In the genomic region with DNA sequence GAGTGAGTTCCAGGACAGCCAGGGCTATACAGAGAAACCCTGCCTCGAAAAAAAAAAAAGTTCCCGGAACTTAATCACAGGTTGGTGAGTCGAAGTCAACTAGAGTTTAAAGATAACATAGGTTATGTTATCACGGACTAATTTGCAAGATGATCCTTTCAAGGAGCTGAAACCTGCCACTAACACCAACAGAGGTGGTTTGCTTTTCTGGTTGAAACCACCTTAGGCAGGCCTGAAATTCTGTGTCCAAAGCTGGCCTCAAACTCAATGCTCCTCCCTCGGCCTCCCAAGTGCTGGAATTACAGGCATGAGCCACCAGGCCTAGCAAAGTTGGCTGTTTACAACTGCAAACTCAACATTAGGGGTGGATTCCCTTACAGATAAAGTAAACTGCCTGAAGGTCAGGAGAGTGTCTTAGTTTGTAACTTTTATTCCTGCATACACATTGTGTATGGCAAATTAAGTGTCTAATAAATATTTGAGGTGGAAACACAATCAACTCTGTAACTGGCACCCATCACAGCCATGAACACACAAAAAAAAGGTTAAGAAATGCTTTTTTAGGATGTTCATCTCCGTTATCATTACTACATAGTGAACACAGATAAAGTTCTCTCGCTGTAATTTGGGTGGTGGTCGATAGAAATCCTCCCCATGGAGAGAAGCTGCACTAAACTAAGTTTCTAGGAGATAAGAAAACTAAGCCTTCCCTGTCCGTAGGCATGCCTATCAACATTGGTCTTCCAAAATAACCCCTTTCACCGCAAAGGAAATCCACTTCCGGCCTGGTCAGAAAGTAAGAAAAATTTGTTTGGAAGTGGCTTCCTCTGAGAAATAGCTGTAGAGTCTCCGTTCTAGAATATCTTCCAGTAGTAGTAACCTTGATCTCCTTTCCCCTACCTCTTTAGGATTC, we compare ENCODE assay signal across 8 mouse cellular contexts. TPM values are rescaled to one million over a fixed set of nuclear protein-coding genes. Genes with fewer than 3 reads are reported as not detected.
DNase-seq lines count a peak whose midpoint lies in the region; ATAC-seq and TF ChIP-seq lines count a peak whose summit lies in the region.

No protein-coding gene starts in this region.

- peak overlapping the region; percentile 75 for H3K4me2 ChIP-seq in heart, embryonic 14.5 days (ENCODE audit: low read length)
- H3K4me2 ChIP-seq in liver, embryonic 13.5 days, result peak overlapping the region; percentile 83

- peaks cover 10% of the 10 kb centered on the region; the same call in 1 of the 2 replicates for H3K36me3 ChIP-seq in heart, embryonic 14.5 days (ENCODE audit: control insufficient read depth, insufficient read depth, low read length)
- peaks cover 18% of the 10 kb centered on the region for H3K36me3 ChIP-seq in liver, embryonic 13.5 days

- H3K4me3 ChIP-seq in layer of hippocampus, adult 2 months, result peak overlapping the region; percentile 74
- H3K4me3 ChIP-seq in bone marrow macrophage, adult 2 months (ENCODE audit: insufficient read depth, low read length), result peak overlapping the region; percentile 59
- peak overlapping the region; percentile 69 to 93 for H3K4me3 ChIP-seq in heart, embryonic 14.5 days (ENCODE audit: control insufficient read depth in 1 of 2, insufficient read depth in 1 of 2, low read depth in 1 of 2, low read length in 2 of 2)
- H3K4me3 ChIP-seq in liver, embryonic 13.5 days (replicated peaks), result peak overlapping the region; percentile 91

- DNase-seq in layer of hippocampus, adult 2 months (ENCODE audit: low spot score in 2 of 2), result no peak
- no peak for DNase-seq in layer of hippocampus, postnatal 10 days (ENCODE audit: low spot score in 2 of 2)
- peak; percentile 39 for DNase-seq in liver, embryonic 13.5 days
- DNase-seq in spleen, postnatal 4 days (ENCODE audit: low spot score in 2 of 2), result peak; percentile 21 to 68
- DNase-seq in right cerebral cortex, postnatal 4 days, result no peak
- no peak for DNase-seq in layer of hippocampus, adult 9-10 months (ENCODE audit: low spot score)

- no peaks in the 10 kb centered on the region for H3K27me3 ChIP-seq in heart, embryonic 14.5 days (ENCODE audit: control insufficient read depth, insufficient read depth, low read length)
- no peaks in the 10 kb centered on the region for H3K27me3 ChIP-seq in liver, embryonic 13.5 days

- no peak for TF ChIP-seq POLR2A in bone marrow macrophage, adult 2 months (IDR thresholded peaks at IDR 0.05; ENCODE audit: borderline replicate concordance, low read depth, low read length)

- ATAC-seq in heart, embryonic 14.5 days (ENCODE audit: insufficient number of reproducible peaks, insufficient read depth, low FRiP score, low read depth), result no peak
- no peak for ATAC-seq in liver, embryonic 13.5 days (ENCODE audit: low read depth)

- H3K27ac ChIP-seq in layer of hippocampus, adult 2 months, result peak overlapping the region; percentile 82
- peak overlapping the region; percentile 81 for H3K27ac ChIP-seq in bone marrow macrophage, adult 2 months (ENCODE audit: insufficient read depth, low read depth, low read length)
- H3K27ac ChIP-seq in heart, embryonic 14.5 days (replicated peaks in 1 of 2; ENCODE audit: control insufficient read depth in 1 of 2, insufficient read depth in 1 of 2, low read depth in 2 of 2, low read length in 2 of 2), result peak overlapping the region; percentile 66 to 87
- H3K27ac ChIP-seq in liver, embryonic 13.5 days, result peak overlapping the region; percentile 93

- WGBS in heart, embryonic 14.5 days, result 41% methylated on average over 12 of the region's 12 CpGs
- 8% methylated on average over 12 of the region's 12 CpGs for WGBS in liver, embryonic 13.5 days (ENCODE audit: insufficient replicate concordance)

- TF ChIP-seq CTCF in layer of hippocampus, adult 2 months (conservative IDR thresholded peaks at IDR 0.05), result no peak
- no peak for TF ChIP-seq CTCF in bone marrow macrophage, adult 2 months (IDR thresholded peaks at IDR 0.05; ENCODE audit: low read depth, low read length)

- H3K9ac ChIP-seq in heart, embryonic 14.5 days (ENCODE audit: low read length), result peak overlapping the region; percentile 78
- H3K9ac ChIP-seq in liver, embryonic 13.5 days, result peak overlapping the region; percentile 64

- peaks cover 38% of the 10 kb centered on the region for H3K4me1 ChIP-seq in bone marrow macrophage, adult 2 months (ENCODE audit: control insufficient read depth, insufficient read depth, low read length)
- peaks cover 4 to 22% of the 10 kb centered on the region in 2 experiments; a peak in 3 of 4 replicates for H3K4me1 ChIP-seq in heart, embryonic 14.5 days (ENCODE audit: control insufficient read depth in 2 of 2, insufficient read depth in 2 of 2, low read length in 2 of 2)
- peaks cover 76% of the 10 kb centered on the region for H3K4me1 ChIP-seq in liver, embryonic 13.5 days (replicated peaks)

- no peaks in the 10 kb centered on the region for H3K9me3 ChIP-seq in heart, embryonic 14.5 days (ENCODE audit: control insufficient read depth, low read length)
- no peaks in the 10 kb centered on the region for H3K9me3 ChIP-seq in liver, embryonic 13.5 days (replicated peaks)

RNA-seq across cellular contexts. Expression of a gene that starts 0.6 kb away (rescaled TPM):
- total RNA-seq in layer of hippocampus, adult 2 months (2021), result 10 to 100 TPM; 85.5 to 86.1 TPM
- 10 to 100 TPM; 55.2 to 56.4 TPM for total RNA-seq in layer of hippocampus, postnatal 10 days (2021)
- 117 and 141 TPM in 2 replicates for polyA plus RNA-seq in bone marrow macrophage, adult 2 months (2012; ENCODE audit: insufficient read depth, insufficient read length, missing spikeins)
- 63.8 and 65.1 TPM in 2 replicates for polyA plus RNA-seq in heart, embryonic 14.5 days (2014; fragmentation: Nextera tagmentation; extraction: Ambion mirVana)
- 79.7 and 94.6 TPM in 2 replicates for polyA plus RNA-seq in liver, embryonic 13.5 days (2015; fragmentation: Nextera tagmentation; extraction: Ambion mirVana)

RNA-seq across cellular contexts. Expression of a gene that starts 0.6 kb away (rescaled TPM):
- total RNA-seq in layer of hippocampus, adult 2 months (2021), result 10 to 100 TPM; 25.9 to 26.3 TPM
- total RNA-seq in layer of hippocampus, postnatal 10 days (2021), result 10 to 100 TPM; 27.2 to 28.9 TPM
- 133 and 152 TPM in 2 replicates for polyA plus RNA-seq in bone marrow macrophage, adult 2 months (2012; ENCODE audit: insufficient read depth, insufficient read length, missing spikeins)
- polyA plus RNA-seq in heart, embryonic 14.5 days (2014; fragmentation: Nextera tagmentation; extraction: Ambion mirVana), result 163 and 172 TPM in 2 replicates
- 196 and 222 TPM in 2 replicates for polyA plus RNA-seq in liver, embryonic 13.5 days (2015; fragmentation: Nextera tagmentation; extraction: Ambion mirVana)

RNA-seq across cellular contexts. Expression of a gene that starts 32.2 kb away (rescaled TPM):
- under 1 TPM; 0.47 to 0.61 TPM for total RNA-seq in layer of hippocampus, adult 2 months (2021)
- under 1 TPM; 0.87 to 0.94 TPM for total RNA-seq in layer of hippocampus, postnatal 10 days (2021)
- polyA plus RNA-seq in bone marrow macrophage, adult 2 months (2012; ENCODE audit: insufficient read depth, insufficient read length, missing spikeins), result not detected in 2 replicates
- 4.8 and 5.7 TPM in 2 replicates for polyA plus RNA-seq in heart, embryonic 14.5 days (2014; fragmentation: Nextera tagmentation; extraction: Ambion mirVana)
- 20.5 and 23.8 TPM in 2 replicates for polyA plus RNA-seq in liver, embryonic 13.5 days (2015; fragmentation: Nextera tagmentation; extraction: Ambion mirVana)

RNA-seq across cellular contexts. Expression of a gene that starts 56.3 kb away (rescaled TPM):
- total RNA-seq in layer of hippocampus, adult 2 months (2021), result 1 to 10 TPM; 4.6 to 6.9 TPM
- 1 to 10 TPM; 7.7 to 7.9 TPM for total RNA-seq in layer of hippocampus, postnatal 10 days (2021)
- polyA plus RNA-seq in bone marrow macrophage, adult 2 months (2012; ENCODE audit: insufficient read depth, insufficient read length, missing spikeins), result 0.28 and 0.32 TPM in 2 replicates
- 1.2 and 1.6 TPM in 2 replicates for polyA plus RNA-seq in heart, embryonic 14.5 days (2014; fragmentation: Nextera tagmentation; extraction: Ambion mirVana)
- 29.2 and 31.4 TPM in 2 replicates for polyA plus RNA-seq in liver, embryonic 13.5 days (2015; fragmentation: Nextera tagmentation; extraction: Ambion mirVana)

Comparison
In these comparisons a context has a peak if more than half of its experiments do, and no peak if none do; other contexts are left out.
1. DNase-seq: peak in liver, embryonic 13.5 days (single experiment) and spleen, postnatal 4 days (2 of 2); none in layer of hippocampus, adult 2 months (0 of 2), layer of hippocampus, postnatal 10 days (0 of 2), right cerebral cortex, postnatal 4 days (single experiment) and layer of hippocampus, adult 9-10 months (single experiment).
2. Peak in every context shown above with its lines, with median percentiles within 50 percentile points of each other: H3K27ac ChIP-seq and H3K4me3 ChIP-seq.